Mouse (Mus musculus) ES-Bruce4 (cell line): Measurements from ENCODE around the gene Iyd.

Experiments used
- CTCF ChIP-seq: IDR thresholded peaks from one replicate; pipeline ENCODE4 v1.8.1; 2011; ENCODE audit warnings: low read depth, low read length
- EP300 ChIP-seq: IDR thresholded peaks from 2 replicates; pipeline ENCODE4 v1.6.1; 2011; ENCODE audit warnings: low read depth, low read length; ENCODE audit not compliant: insufficient read depth

DNA sequence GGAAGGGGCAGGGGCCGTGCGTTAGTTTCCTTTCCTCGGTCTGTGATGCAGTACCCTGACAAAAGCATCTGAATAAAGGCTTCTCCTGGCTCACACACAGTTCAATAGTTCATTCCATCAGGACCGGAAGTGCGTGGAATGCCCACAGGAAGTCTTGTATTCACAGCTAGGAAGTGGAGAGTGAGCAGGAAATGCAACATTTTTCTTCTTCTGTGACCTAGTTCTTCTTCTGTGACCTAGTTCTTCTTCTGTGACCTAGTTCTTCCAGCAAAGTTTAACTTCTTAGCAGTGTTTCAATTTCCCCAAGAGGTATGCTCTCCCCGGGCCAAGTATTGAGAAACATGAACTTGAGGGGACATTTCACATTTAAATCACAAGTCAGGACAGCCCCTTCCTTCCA is 23.6 kb upstream of the Iyd start:
- no peak for TF ChIP-seq EP300
- no peak for TF ChIP-seq CTCF
